Mouse (Mus musculus) embryonic fibroblast, embryonic 13.5 days (primary cell): ENCODE results near the gene Ttk.

Source experiments
- CTCF ChIP-seq: IDR thresholded peaks from 2 replicates; pipeline ENCODE4 v1.5.1; 2011; ENCODE audit warnings: mild to moderate bottlenecking, control low read depth, low read length, moderate library complexity, borderline replicate concordance; ENCODE audit not compliant: insufficient read depth
- POLR2A ChIP-seq: IDR thresholded peaks from 2 replicates; pipeline ENCODE4 v1.6.1; 2011; ENCODE audit warnings: low read depth, mild to moderate bottlenecking, control low read depth, low read length, moderate library complexity

- TF ChIP-seq CTCF (no peak), POLR2A (no peak)
Observed at GRCm38 (mm10) chr9:83882191-83882590, 47.7 kb downstream of the Ttk start.
